Mouse (Mus musculus): ENCODE results near the gene Kctd15. TPM values are rescaled to one million over a fixed set of nuclear protein-coding genes. Genes with fewer than 3 reads are reported as not detected.
A peak's percentile ranks its signal among the peaks of the same experiment; 100 is the strongest.

Gene Kctd15
- polyA plus RNA-seq, 1 experiment from 2014 or later = 4.9 TPM

- H3K27ac ChIP-seq (ENCODE audit: low read depth, low read length) = no peak overlapping the region
- no peak for DNase-seq (ENCODE audit: low spot score)
- no peaks in the 10 kb centered on the region for H3K9me3 ChIP-seq (ENCODE audit: control insufficient read depth, low read length)
- no peaks in the 10 kb centered on the region; the same call in 1 of the 2 replicates for H3K27me3 ChIP-seq (replicated peaks; ENCODE audit: control insufficient read depth, insufficient read depth, low read length)
- H3K36me3 ChIP-seq (ENCODE audit: control insufficient read depth, insufficient read depth, low read length) = peaks cover 10% of the 10 kb centered on the region
- no peaks in the 10 kb centered on the region for H3K4me1 ChIP-seq (replicated peaks; ENCODE audit: control insufficient read depth, insufficient read depth, low read length)
- ATAC-seq (replicated peaks; ENCODE audit: low FRiP score) = no peak
- no peak overlapping the region for H3K9ac ChIP-seq (ENCODE audit: low read depth, low read length)
- no peak overlapping the region for H3K4me2 ChIP-seq
- no peak overlapping the region for H3K4me3 ChIP-seq (ENCODE audit: low read depth, low read length)
- WGBS = 87% methylated on average over 2 of the region's 2 CpGs
These were observed 10.9 kb downstream of the Kctd15 start for GRCm38 (mm10) chr7:34645623-34646022.

GRCm38 (mm10) chr7:34644591-34644990 is 11.9 kb downstream of the Kctd15 start:
- Histone ChIP-seq H3K27me3 (replicated peaks; ENCODE audit: control insufficient read depth, insufficient read depth, low read length) (no peaks in the 10 kb centered on the region), H3K4me2 (no peak overlapping the region), H3K36me3 (ENCODE audit: control insufficient read depth, insufficient read depth, low read length) (peaks cover 5% of the 10 kb centered on the region), H3K9me3 (ENCODE audit: control insufficient read depth, low read length) (no peaks in the 10 kb centered on the region), H3K9ac (ENCODE audit: low read depth, low read length) (no peak overlapping the region), H3K27ac (ENCODE audit: low read depth, low read length) (no peak overlapping the region), H3K4me3 (ENCODE audit: low read depth, low read length) (no peak overlapping the region), H3K4me1 (replicated peaks; ENCODE audit: control insufficient read depth, insufficient read depth, low read length) (no peaks in the 10 kb centered on the region)
- no peak for DNase-seq (ENCODE audit: low spot score)
- ATAC-seq (replicated peaks; ENCODE audit: low FRiP score) = no peak
- 87% methylated on average over 18 of the region's 18 CpGs for WGBS

GRCm38 (mm10) chr7:34643329-34643728 is 13.2 kb downstream of the Kctd15 start:
- DNase-seq (ENCODE audit: low spot score) (no peak), ATAC-seq (replicated peaks; ENCODE audit: low FRiP score) (no peak)
- Histone ChIP-seq H3K4me1 (replicated peaks; ENCODE audit: control insufficient read depth, insufficient read depth, low read length) (no peaks in the 10 kb centered on the region), H3K9me3 (ENCODE audit: control insufficient read depth, low read length) (no peaks in the 10 kb centered on the region), H3K36me3 (ENCODE audit: control insufficient read depth, insufficient read depth, low read length) (no peaks in the 10 kb centered on the region; the same call in 1 of the 2 replicates), H3K4me3 (ENCODE audit: low read depth, low read length) (no peak overlapping the region), H3K27ac (ENCODE audit: low read depth, low read length) (no peak overlapping the region), H3K4me2 (no peak overlapping the region), H3K27me3 (replicated peaks; ENCODE audit: control insufficient read depth, insufficient read depth, low read length) (no peaks in the 10 kb centered on the region), H3K9ac (ENCODE audit: low read depth, low read length) (no peak overlapping the region)
- WGBS = 70% methylated on average over 6 of the region's 6 CpGs

GRCm38 (mm10) chr7:34641968-34642367 is 14.6 kb downstream of the Kctd15 start:
- Histone ChIP-seq H3K4me2 (no peak overlapping the region), H3K9ac (ENCODE audit: low read depth, low read length) (no peak overlapping the region), H3K9me3 (ENCODE audit: control insufficient read depth, low read length) (no peaks in the 10 kb centered on the region), H3K27ac (ENCODE audit: low read depth, low read length) (no peak overlapping the region), H3K4me1 (replicated peaks; ENCODE audit: control insufficient read depth, insufficient read depth, low read length) (no peaks in the 10 kb centered on the region), H3K4me3 (ENCODE audit: low read depth, low read length) (no peak overlapping the region), H3K27me3 (replicated peaks; ENCODE audit: control insufficient read depth, insufficient read depth, low read length) (no peaks in the 10 kb centered on the region), H3K36me3 (ENCODE audit: control insufficient read depth, insufficient read depth, low read length) (no peaks in the 10 kb centered on the region; the same call in 1 of the 2 replicates)
- ATAC-seq (replicated peaks; ENCODE audit: low FRiP score) (no peak), DNase-seq (ENCODE audit: low spot score) (no peak)
- 82% methylated on average over 13 of the region's 13 CpGs for WGBS

- no peaks in the 10 kb centered on the region for H3K27me3 ChIP-seq (replicated peaks; ENCODE audit: control insufficient read depth, insufficient read depth, low read length)
- H3K9ac ChIP-seq (ENCODE audit: low read depth, low read length) = no peak overlapping the region
- no peaks in the 10 kb centered on the region; the same call in 1 of the 2 replicates for H3K36me3 ChIP-seq (ENCODE audit: control insufficient read depth, insufficient read depth, low read length)
- H3K4me1 ChIP-seq (replicated peaks; ENCODE audit: control insufficient read depth, insufficient read depth, low read length) = no peaks in the 10 kb centered on the region
- H3K9me3 ChIP-seq (ENCODE audit: control insufficient read depth, low read length) = no peaks in the 10 kb centered on the region
- no peak overlapping the region for H3K27ac ChIP-seq (ENCODE audit: low read depth, low read length)
- ATAC-seq (replicated peaks; ENCODE audit: low FRiP score) (no peak), DNase-seq (ENCODE audit: low spot score) (no peak)
- no peak overlapping the region for H3K4me3 ChIP-seq (ENCODE audit: low read depth, low read length)
- WGBS = 84% methylated on average over 11 of the region's 11 CpGs
- H3K4me2 ChIP-seq = no peak overlapping the region
These were observed 16.7 kb downstream of the Kctd15 start for GRCm38 (mm10) chr7:34639798-34640197.

- H3K27ac ChIP-seq (ENCODE audit: low read depth, low read length) = no peak overlapping the region
- no peaks in the 10 kb centered on the region; the same call in 1 of the 2 replicates for H3K36me3 ChIP-seq (ENCODE audit: control insufficient read depth, insufficient read depth, low read length)
- DNase-seq (ENCODE audit: low spot score) = no peak
- H3K4me3 ChIP-seq (ENCODE audit: low read depth, low read length) = no peak overlapping the region
- no peak overlapping the region for H3K4me2 ChIP-seq
- no peak overlapping the region for H3K9ac ChIP-seq (ENCODE audit: low read depth, low read length)
- H3K27me3 ChIP-seq (replicated peaks; ENCODE audit: control insufficient read depth, insufficient read depth, low read length) = no peaks in the 10 kb centered on the region
- no peaks in the 10 kb centered on the region for H3K9me3 ChIP-seq (ENCODE audit: control insufficient read depth, low read length)
- WGBS = 69% methylated on average over 4 of the region's 4 CpGs
- no peak for ATAC-seq (replicated peaks; ENCODE audit: low FRiP score)
- H3K4me1 ChIP-seq (replicated peaks; ENCODE audit: control insufficient read depth, insufficient read depth, low read length) = no peaks in the 10 kb centered on the region
These were observed 19.9 kb downstream of the Kctd15 start for GRCm38 (mm10) chr7:34636661-34637060.

- WGBS = 75% methylated on average over 10 of the region's 10 CpGs
- Histone ChIP-seq H3K4me3 (ENCODE audit: low read depth, low read length) (no peak overlapping the region), H3K36me3 (ENCODE audit: control insufficient read depth, insufficient read depth, low read length) (no peaks in the 10 kb centered on the region), H3K27me3 (replicated peaks; ENCODE audit: control insufficient read depth, insufficient read depth, low read length) (no peaks in the 10 kb centered on the region), H3K27ac (ENCODE audit: low read depth, low read length) (no peak overlapping the region), H3K9me3 (ENCODE audit: control insufficient read depth, low read length) (no peaks in the 10 kb centered on the region), H3K9ac (ENCODE audit: low read depth, low read length) (no peak overlapping the region), H3K4me1 (replicated peaks; ENCODE audit: control insufficient read depth, insufficient read depth, low read length) (peaks cover 6% of the 10 kb centered on the region; the same call in 1 of the 2 replicates), H3K4me2 (no peak overlapping the region)
- no peak for ATAC-seq (replicated peaks; ENCODE audit: low FRiP score)
- no peak for DNase-seq (ENCODE audit: low spot score)
These were observed 23.4 kb downstream of the Kctd15 start for GRCm38 (mm10) chr7:34632966-34633742.

GRCm38 (mm10) chr7:34630211-34631085 is 26.1 kb downstream of the Kctd15 start:
- Histone ChIP-seq H3K36me3 (ENCODE audit: control insufficient read depth, insufficient read depth, low read length) (no peaks in the 10 kb centered on the region), H3K27me3 (replicated peaks; ENCODE audit: control insufficient read depth, insufficient read depth, low read length) (no peaks in the 10 kb centered on the region), H3K27ac (ENCODE audit: low read depth, low read length) (no peak overlapping the region), H3K4me3 (ENCODE audit: low read depth, low read length) (peak overlapping the region; percentile 41), H3K4me1 (replicated peaks; ENCODE audit: control insufficient read depth, insufficient read depth, low read length) (peaks cover 6% of the 10 kb centered on the region; the same call in 1 of the 2 replicates), H3K9me3 (ENCODE audit: control insufficient read depth, low read length) (no peaks in the 10 kb centered on the region), H3K4me2 (peak overlapping the region; percentile 57), H3K9ac (ENCODE audit: low read depth, low read length) (peak overlapping the region; percentile 16; the same call in 1 of the 2 replicates)
- ATAC-seq (replicated peaks; ENCODE audit: low FRiP score) (peak; percentile 64), DNase-seq (ENCODE audit: low spot score) (peak; percentile 49)
- 1% methylated on average over 34 of the region's 34 CpGs for WGBS

All from liver, embryonic 11.5 days (tissue).